Mouse (Mus musculus) hindbrain, embryonic 13.5 days (tissue): ENCODE results near the gene Tpst1. TPM values are rescaled to one million over a fixed set of nuclear protein-coding genes. Genes with fewer than 3 reads are reported as not detected.

Experiments
- ATAC-seq: fragments of 200-750 bp; cut with Nextera tagmentation; 2 replicates; pipeline ENCODE4 v1.8.0; 2017; ENCODE audit warnings: moderate TSS enrichment; ENCODE audit not compliant: low FRiP score
- H3K27ac ChIP-seq: fragments of 300-500 bp; sonication (generic); 2 replicates; pipeline ENCODE4 v1.5.1; 2015; ENCODE audit warnings: inconsistent platforms, mild to moderate bottlenecking, moderate library complexity
- H3K27me3 ChIP-seq: fragments of 300-500 bp; sonication (generic); 2 replicates; pipeline ENCODE4 v1.6.1; 2015; ENCODE audit warnings: mild to moderate bottlenecking, inconsistent platforms
- H3K36me3 ChIP-seq: fragments of 300-500 bp; sonication (generic); 2 replicates; pipeline ENCODE4 v1.6.1; 2015; ENCODE audit warnings: mild to moderate bottlenecking, inconsistent platforms
- H3K4me1 ChIP-seq: fragments of 300-500 bp; sonication (generic); replicated peaks from 2 replicates; pipeline ENCODE4 v1.6.1; 2015; ENCODE audit warnings: inconsistent platforms
- H3K4me2 ChIP-seq: fragments of 300-500 bp; sonication (generic); 2 replicates; pipeline ENCODE4 v1.6.1; 2015; ENCODE audit warnings: inconsistent platforms, mild to moderate bottlenecking, moderate library complexity
- H3K4me3 ChIP-seq: fragments of 300-500 bp; sonication (generic); 2 replicates; pipeline ENCODE4 v1.5.1; 2015; ENCODE audit warnings: mild to moderate bottlenecking, inconsistent platforms
- H3K9ac ChIP-seq: fragments of 300-500 bp; sonication (generic); 2 replicates; pipeline ENCODE4 v1.6.1; 2015; ENCODE audit warnings: mild to moderate bottlenecking, inconsistent platforms
- H3K9me3 ChIP-seq: fragments of 300-500 bp; sonication (generic); 2 replicates; pipeline ENCODE4 v1.6.1; 2016; ENCODE audit warnings: inconsistent platforms
- WGBS: fragments of 180-500 bp; shearing (Covaris S2); methylation state at CpG from one replicate; pipeline ENCODE4 v1.1.7; 2015; 5-methylcytosine and 5-hydroxymethylcytosine counted together
- polyA plus RNA-seq: library from polyadenylated mRNA; unstranded; fragments of >200 nt; fragmentation: Nextera tagmentation; extraction: Ambion mirVana; gene quantifications from 2 replicates; pipeline ENCODE4 v1.2.1, GENCODE M21; 2015

The Tpst1 gene
- polyA plus RNA-seq, 1 experiment from 2014 or later: 52.5 TPM

- no peak overlapping the region; the same call in 1 of the 2 replicates for H3K9ac ChIP-seq
- no peaks in the 10 kb centered on the region for H3K4me1 ChIP-seq
- H3K27me3 ChIP-seq: no peaks in the 10 kb centered on the region
- H3K4me2 ChIP-seq: no peak overlapping the region
- H3K9me3 ChIP-seq: no peaks in the 10 kb centered on the region
- peaks cover 48% of the 10 kb centered on the region for H3K36me3 ChIP-seq
- H3K27ac ChIP-seq: peak overlapping the region; percentile 30; the same call in 1 of the 2 replicates
- ATAC-seq: no peak
- WGBS: 77% methylated on average over 12 of the region's 12 CpGs
- no peak overlapping the region for H3K4me3 ChIP-seq
Measured at GRCm38 (mm10) chr5:130059413-130060328, 13.5 kb upstream of the Tpst1 start.

- H3K36me3 ChIP-seq: peaks cover 43% of the 10 kb centered on the region
- no peak overlapping the region for H3K9ac ChIP-seq
- no peak overlapping the region for H3K27ac ChIP-seq
- WGBS: 94% methylated on average over 4 of the region's 4 CpGs
- no peak overlapping the region for H3K4me2 ChIP-seq
- H3K4me3 ChIP-seq: no peak overlapping the region
- no peak for ATAC-seq
- H3K9me3 ChIP-seq: no peaks in the 10 kb centered on the region
- no peaks in the 10 kb centered on the region for H3K4me1 ChIP-seq
- no peaks in the 10 kb centered on the region for H3K27me3 ChIP-seq
Measured at GRCm38 (mm10) chr5:130060329-130060665, 12.8 kb upstream of the Tpst1 start.

GRCm38 (mm10) chr5:130062096-130062495, 11.0 kb upstream of the Tpst1 start:
- Histone ChIP-seq H3K27ac (no peak overlapping the region), H3K36me3 (peaks cover 38% of the 10 kb centered on the region)

GRCm38 (mm10) chr5:130063760-130064159, 9.4 kb upstream of the Tpst1 start:
- no peak overlapping the region for H3K4me3 ChIP-seq
- no peaks in the 10 kb centered on the region for H3K27me3 ChIP-seq
- no peaks in the 10 kb centered on the region for H3K9me3 ChIP-seq
- no peak overlapping the region for H3K27ac ChIP-seq
- H3K4me1 ChIP-seq: no peaks in the 10 kb centered on the region
- ATAC-seq: no peak
- WGBS: 75% methylated on average over 2 of the region's 2 CpGs
- no peak overlapping the region for H3K9ac ChIP-seq
- H3K4me2 ChIP-seq: no peak overlapping the region
- H3K36me3 ChIP-seq: peaks cover 33% of the 10 kb centered on the region

More at GRCm38 (mm10) chr5:130062096-130062495, 11.0 kb upstream of the Tpst1 start:
- no peaks in the 10 kb centered on the region for H3K4me1 ChIP-seq
- WGBS: 81% methylated on average over 2 of the region's 2 CpGs
- no peaks in the 10 kb centered on the region for H3K27me3 ChIP-seq
- H3K4me2 ChIP-seq: no peak overlapping the region
- no peaks in the 10 kb centered on the region for H3K9me3 ChIP-seq
- no peak overlapping the region for H3K9ac ChIP-seq
- ATAC-seq: no peak
- H3K4me3 ChIP-seq: no peak overlapping the region

- Histone ChIP-seq H3K27me3 (no peaks in the 10 kb centered on the region), H3K4me3 (no peak overlapping the region), H3K4me1 (no peaks in the 10 kb centered on the region), H3K9ac (no peak overlapping the region), H3K27ac (no peak overlapping the region), H3K4me2 (no peak overlapping the region), H3K9me3 (no peaks in the 10 kb centered on the region), H3K36me3 (peaks cover 16% of the 10 kb centered on the region)
- WGBS: 89% methylated on average over 1 of the region's 1 CpGs
- ATAC-seq: no peak
Measured at GRCm38 (mm10) chr5:130065579-130065978, 7.5 kb upstream of the Tpst1 start.

- WGBS: 83% methylated on average over 3 of the region's 3 CpGs
- Histone ChIP-seq H3K27me3 (no peaks in the 10 kb centered on the region), H3K4me1 (no peaks in the 10 kb centered on the region)
Measured at GRCm38 (mm10) chr5:130067841-130068264, 5.3 kb upstream of the Tpst1 start.

GRCm38 (mm10) chr5:130074491-130074890, 1.4 kb downstream of the Tpst1 start:
- no peak overlapping the region for H3K27ac ChIP-seq
- ATAC-seq: no peak
- no peaks in the 10 kb centered on the region for H3K9me3 ChIP-seq
- H3K9ac ChIP-seq: no peak overlapping the region
- no peaks in the 10 kb centered on the region for H3K36me3 ChIP-seq
- no peak overlapping the region for H3K4me3 ChIP-seq
- peaks cover 3% of the 10 kb centered on the region for H3K4me1 ChIP-seq
- 78% methylated on average over 6 of the region's 6 CpGs for WGBS
- H3K4me2 ChIP-seq: no peak overlapping the region
- peaks cover 10% of the 10 kb centered on the region for H3K27me3 ChIP-seq

More at GRCm38 (mm10) chr5:130067841-130068264, 5.3 kb upstream of the Tpst1 start:
- Histone ChIP-seq H3K9ac (no peak overlapping the region), H3K36me3 (no peaks in the 10 kb centered on the region), H3K4me2 (no peak overlapping the region), H3K9me3 (no peaks in the 10 kb centered on the region), H3K4me3 (no peak overlapping the region), H3K27ac (no peak overlapping the region)
- no peak for ATAC-seq

GRCm38 (mm10) chr5:130076396-130076795, 3.3 kb downstream of the Tpst1 start:
- H3K4me1 ChIP-seq: peaks cover 13% of the 10 kb centered on the region
- peaks cover 2% of the 10 kb centered on the region for H3K36me3 ChIP-seq
- H3K9me3 ChIP-seq: no peaks in the 10 kb centered on the region
- no peak overlapping the region for H3K9ac ChIP-seq
- WGBS: 68% methylated on average over 6 of the region's 6 CpGs
- no peak for ATAC-seq
- H3K4me2 ChIP-seq: no peak overlapping the region
- H3K27me3 ChIP-seq: peaks cover 10% of the 10 kb centered on the region
- H3K27ac ChIP-seq: no peak overlapping the region
- no peak overlapping the region for H3K4me3 ChIP-seq

- H3K36me3 ChIP-seq: peaks cover 6% of the 10 kb centered on the region
- no peaks in the 10 kb centered on the region for H3K9me3 ChIP-seq
- no peak overlapping the region for H3K27ac ChIP-seq
- no peak overlapping the region for H3K4me3 ChIP-seq
- no peak overlapping the region for H3K9ac ChIP-seq
- peak overlapping the region; percentile 74 for H3K4me2 ChIP-seq
- ATAC-seq: no peak
- 84% methylated on average over 9 of the region's 9 CpGs for WGBS
- H3K4me1 ChIP-seq: peaks cover 13% of the 10 kb centered on the region
- H3K27me3 ChIP-seq: peaks cover 10% of the 10 kb centered on the region
Measured at GRCm38 (mm10) chr5:130078096-130078833, 5.1 kb downstream of the Tpst1 start.

- peak overlapping the region; percentile 90 for H3K27ac ChIP-seq
- WGBS: 44% methylated on average over 6 of the region's 6 CpGs
- peak; percentile 43 for ATAC-seq
Measured at GRCm38 (mm10) chr5:130078834-130079156, 5.7 kb downstream of the Tpst1 start.

GRCm38 (mm10) chr5:130079202-130080050, 6.3 kb downstream of the Tpst1 start:
- WGBS: 1% methylated on average over 61 of the region's 86 CpGs
- H3K27ac ChIP-seq: peak overlapping the region; percentile 90
- no peaks in the 10 kb centered on the region for H3K9me3 ChIP-seq
- H3K9ac ChIP-seq: peak overlapping the region; percentile 88
- H3K4me1 ChIP-seq: peaks cover 13% of the 10 kb centered on the region
- H3K27me3 ChIP-seq: peaks cover 10% of the 10 kb centered on the region
- H3K36me3 ChIP-seq: peaks cover 6% of the 10 kb centered on the region
- ATAC-seq: peak; percentile 99
- H3K4me3 ChIP-seq: peak overlapping the region; percentile 82
- peak overlapping the region; percentile 74 for H3K4me2 ChIP-seq

More at GRCm38 (mm10) chr5:130078834-130079156, 5.7 kb downstream of the Tpst1 start:
- Histone ChIP-seq H3K4me3 (peak overlapping the region; percentile 82), H3K4me2 (peak overlapping the region; percentile 74), H3K9me3 (no peaks in the 10 kb centered on the region), H3K27me3 (peaks cover 10% of the 10 kb centered on the region), H3K36me3 (peaks cover 6% of the 10 kb centered on the region), H3K4me1 (peaks cover 13% of the 10 kb centered on the region), H3K9ac (peak overlapping the region; percentile 88)
